Mouse (Mus musculus): ENCODE measurements at regions not wholly inside any gene's neighbourhood (a gene's known extent, or its start where the extent isn't known, plus 50 kb on each side); places are given as distances from the start of the nearest gene placed in this dataset.

DNA sequence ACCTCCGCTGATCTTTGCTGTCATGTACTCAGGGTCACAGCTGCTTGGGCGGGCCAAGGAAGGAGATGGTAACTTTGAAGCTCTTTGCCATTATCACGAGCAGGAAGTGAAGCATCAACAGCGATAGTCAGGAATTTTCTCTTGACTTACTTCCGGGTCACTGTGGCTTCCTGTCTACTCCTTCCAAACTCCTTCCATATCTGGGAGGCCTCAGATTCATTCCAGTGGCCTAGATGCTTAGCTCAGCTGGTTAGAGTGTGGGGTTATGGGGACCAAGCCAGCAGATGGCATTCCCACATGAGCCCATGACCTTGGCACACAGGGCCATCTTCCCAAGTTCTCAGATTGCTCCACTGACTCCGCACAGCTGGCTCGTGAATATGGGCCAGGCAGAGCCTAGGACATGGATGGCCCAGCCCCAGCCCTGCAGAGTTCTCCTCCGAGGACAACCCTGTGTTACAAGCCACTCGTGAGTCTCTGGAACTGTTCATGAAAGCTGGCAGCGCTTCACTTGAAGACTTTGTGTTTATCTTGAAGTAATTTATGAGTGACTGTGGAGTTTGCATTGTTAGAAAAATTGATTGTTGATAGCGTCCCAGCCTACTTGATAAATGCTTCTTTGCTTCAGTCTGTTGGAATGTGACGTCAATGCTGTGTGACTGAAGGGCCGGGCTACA lies 133.2 kb downstream of the Slc30a10 start:
- H3K9ac ChIP-seq (ENCODE audit: low read depth, poor library complexity, severe bottlenecking), result no peak overlapping the region
- no peak overlapping the region for H3K27ac ChIP-seq (ENCODE audit: insufficient read depth, low read length)
- no peaks in the 10 kb centered on the region for H3K4me1 ChIP-seq (ENCODE audit: control insufficient read depth, insufficient read depth, low read length)
- TF ChIP-seq POLR2A (IDR thresholded peaks at IDR 0.05; ENCODE audit: insufficient read depth, low read length) (no peak), EP300 (IDR thresholded peaks at IDR 0.05; ENCODE audit: insufficient read depth, low read depth, low read length) (no peak), CTCF (IDR thresholded peaks at IDR 0.05; ENCODE audit: low read depth, low read length) (no peak)
- H3K27me3 ChIP-seq (ENCODE audit: control insufficient read depth, insufficient read depth, low read length, poor library complexity, severe bottlenecking), result no peaks in the 10 kb centered on the region
- no peaks in the 10 kb centered on the region for H3K36me3 ChIP-seq (ENCODE audit: control insufficient read depth, insufficient read depth, low read length, poor library complexity, severe bottlenecking)
- no peak overlapping the region for H3K4me3 ChIP-seq (ENCODE audit: low read depth, low read length)
- H3K9me3 ChIP-seq (replicated peaks; ENCODE audit: control insufficient read depth, insufficient read depth, low read length, poor library complexity, severe bottlenecking), result no peaks in the 10 kb centered on the region; the same call in 1 of the 2 replicates

DNA sequence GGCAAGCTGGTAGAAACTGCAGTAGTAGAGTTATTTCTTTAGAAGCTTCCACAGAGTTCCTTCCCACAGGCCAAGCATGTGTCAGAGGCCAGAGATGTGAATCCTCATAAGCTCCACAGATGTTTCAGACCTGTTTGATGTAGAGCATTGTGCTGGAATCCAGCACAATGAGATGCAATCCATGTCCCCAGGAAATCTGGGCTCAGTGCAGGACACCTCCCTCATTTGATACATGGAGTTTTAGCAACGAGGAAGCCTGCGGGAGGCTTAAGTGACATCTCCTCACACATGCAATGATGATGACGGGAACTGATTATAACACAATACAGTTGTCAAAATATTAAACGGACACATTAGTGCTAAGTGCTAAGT lies 133.7 kb downstream of the Slc30a10 start:
- Histone ChIP-seq H3K27me3 (ENCODE audit: control insufficient read depth, insufficient read depth, low read length, poor library complexity, severe bottlenecking) (no peaks in the 10 kb centered on the region), H3K9ac (ENCODE audit: low read depth, poor library complexity, severe bottlenecking) (no peak overlapping the region), H3K27ac (ENCODE audit: insufficient read depth, low read length) (no peak overlapping the region), H3K4me3 (ENCODE audit: low read depth, low read length) (no peak overlapping the region), H3K4me1 (ENCODE audit: control insufficient read depth, insufficient read depth, low read length) (no peaks in the 10 kb centered on the region), H3K9me3 (replicated peaks; ENCODE audit: control insufficient read depth, insufficient read depth, low read length, poor library complexity, severe bottlenecking) (no peaks in the 10 kb centered on the region; the same call in 1 of the 2 replicates), H3K36me3 (ENCODE audit: control insufficient read depth, insufficient read depth, low read length, poor library complexity, severe bottlenecking) (no peaks in the 10 kb centered on the region)
- TF ChIP-seq CTCF (IDR thresholded peaks at IDR 0.05; ENCODE audit: low read depth, low read length), result no peak
- TF ChIP-seq EP300 (IDR thresholded peaks at IDR 0.05; ENCODE audit: insufficient read depth, low read depth, low read length), result no peak
- no peak for TF ChIP-seq POLR2A (IDR thresholded peaks at IDR 0.05; ENCODE audit: insufficient read depth, low read length)

DNA sequence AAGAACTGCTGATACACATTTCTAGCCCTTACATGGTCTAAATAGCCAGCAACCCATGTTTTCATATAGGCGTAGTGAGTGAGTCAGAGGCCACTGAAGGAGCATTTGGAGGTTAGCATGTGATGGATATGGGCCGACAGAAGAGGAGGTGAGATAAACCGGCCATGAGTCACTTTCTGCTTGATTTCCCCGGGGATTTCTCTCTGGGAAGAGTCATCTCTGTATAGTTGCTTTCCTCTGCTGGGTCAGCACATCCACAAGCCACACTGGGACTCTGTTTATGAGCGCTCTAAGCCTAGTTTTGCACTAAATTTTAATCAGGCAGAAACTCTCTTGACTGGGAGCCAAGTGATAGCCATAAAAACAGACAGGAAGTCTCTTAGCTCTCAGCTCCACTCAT lies 142.2 kb downstream of the Slc30a10 start:
- no peaks in the 10 kb centered on the region for H3K27me3 ChIP-seq (ENCODE audit: control insufficient read depth, insufficient read depth, low read length, poor library complexity, severe bottlenecking)
- H3K9me3 ChIP-seq (replicated peaks; ENCODE audit: control insufficient read depth, insufficient read depth, low read length, poor library complexity, severe bottlenecking), result no peaks in the 10 kb centered on the region
- TF ChIP-seq CTCF (IDR thresholded peaks at IDR 0.05; ENCODE audit: low read depth, low read length) (no peak), POLR2A (IDR thresholded peaks at IDR 0.05; ENCODE audit: insufficient read depth, low read length) (no peak), EP300 (IDR thresholded peaks at IDR 0.05; ENCODE audit: insufficient read depth, low read depth, low read length) (no peak)
- no peaks in the 10 kb centered on the region for H3K4me1 ChIP-seq (ENCODE audit: control insufficient read depth, insufficient read depth, low read length)
- H3K4me3 ChIP-seq (ENCODE audit: low read depth, low read length), result no peak overlapping the region
- H3K27ac ChIP-seq (ENCODE audit: insufficient read depth, low read length), result no peak overlapping the region
- no peaks in the 10 kb centered on the region for H3K36me3 ChIP-seq (ENCODE audit: control insufficient read depth, insufficient read depth, low read length, poor library complexity, severe bottlenecking)
- no peak overlapping the region for H3K9ac ChIP-seq (ENCODE audit: low read depth, poor library complexity, severe bottlenecking)

DNA sequence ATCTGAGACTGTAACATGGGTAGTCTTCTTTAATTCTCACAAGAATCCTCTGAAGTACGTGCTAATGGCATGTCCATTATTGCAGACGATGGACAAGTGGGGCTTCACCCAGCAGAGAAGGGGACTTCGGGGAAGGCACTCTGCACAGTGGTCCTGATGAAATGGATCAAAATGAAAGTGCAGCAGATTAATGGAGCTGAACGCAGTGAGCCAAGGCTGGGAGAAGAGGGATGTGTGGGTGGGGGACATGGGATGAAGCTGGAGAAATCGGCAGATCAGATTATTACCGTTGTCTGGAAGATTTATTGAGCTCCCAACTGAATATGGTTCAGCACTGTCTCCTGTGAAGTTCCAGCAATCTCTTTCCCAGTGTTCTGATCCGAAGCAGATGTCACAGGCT lies 143.9 kb downstream of the Slc30a10 start:
- no peak for TF ChIP-seq POLR2A (IDR thresholded peaks at IDR 0.05; ENCODE audit: insufficient read depth, low read length)
- no peak for TF ChIP-seq EP300 (IDR thresholded peaks at IDR 0.05; ENCODE audit: insufficient read depth, low read depth, low read length)
- no peak for TF ChIP-seq CTCF (IDR thresholded peaks at IDR 0.05; ENCODE audit: low read depth, low read length)
- Histone ChIP-seq H3K9me3 (replicated peaks; ENCODE audit: control insufficient read depth, insufficient read depth, low read length, poor library complexity, severe bottlenecking) (no peaks in the 10 kb centered on the region), H3K4me3 (ENCODE audit: low read depth, low read length) (no peak overlapping the region), H3K36me3 (ENCODE audit: control insufficient read depth, insufficient read depth, low read length, poor library complexity, severe bottlenecking) (no peaks in the 10 kb centered on the region), H3K4me1 (ENCODE audit: control insufficient read depth, insufficient read depth, low read length) (no peaks in the 10 kb centered on the region), H3K9ac (ENCODE audit: low read depth, poor library complexity, severe bottlenecking) (no peak overlapping the region), H3K27ac (ENCODE audit: insufficient read depth, low read length) (no peak overlapping the region), H3K27me3 (ENCODE audit: control insufficient read depth, insufficient read depth, low read length, poor library complexity, severe bottlenecking) (no peaks in the 10 kb centered on the region)

DNA sequence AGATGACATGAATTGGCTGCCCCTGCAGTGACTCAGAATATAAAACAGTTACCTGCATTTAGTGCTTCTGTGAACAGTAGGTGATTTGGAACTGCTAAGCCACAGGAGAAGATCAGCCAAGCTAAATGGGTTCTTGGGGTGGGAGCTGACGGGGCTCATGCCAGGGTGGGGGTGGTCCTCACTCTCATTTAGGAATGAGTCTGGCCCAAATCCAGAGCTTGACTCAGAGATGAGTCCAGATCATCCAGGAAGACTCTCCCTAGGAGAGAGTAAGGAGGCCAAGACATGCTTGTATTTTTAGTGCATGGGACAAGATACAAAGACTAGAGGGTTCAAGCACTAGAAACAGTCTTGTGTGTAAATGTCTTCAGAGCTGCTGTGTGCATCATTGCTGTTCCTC lies 146.5 kb downstream of the Slc30a10 start:
- no peaks in the 10 kb centered on the region for H3K9me3 ChIP-seq (replicated peaks; ENCODE audit: control insufficient read depth, insufficient read depth, low read length, poor library complexity, severe bottlenecking)
- H3K4me3 ChIP-seq (ENCODE audit: low read depth, low read length), result no peak overlapping the region
- TF ChIP-seq EP300 (IDR thresholded peaks at IDR 0.05; ENCODE audit: insufficient read depth, low read depth, low read length), result no peak
- no peak for TF ChIP-seq POLR2A (IDR thresholded peaks at IDR 0.05; ENCODE audit: insufficient read depth, low read length)
- TF ChIP-seq CTCF (IDR thresholded peaks at IDR 0.05; ENCODE audit: low read depth, low read length), result no peak
- no peak overlapping the region for H3K27ac ChIP-seq (ENCODE audit: insufficient read depth, low read length)
- H3K4me1 ChIP-seq (ENCODE audit: control insufficient read depth, insufficient read depth, low read length), result no peaks in the 10 kb centered on the region
- no peaks in the 10 kb centered on the region for H3K27me3 ChIP-seq (ENCODE audit: control insufficient read depth, insufficient read depth, low read length, poor library complexity, severe bottlenecking)
- H3K36me3 ChIP-seq (ENCODE audit: control insufficient read depth, insufficient read depth, low read length, poor library complexity, severe bottlenecking), result no peaks in the 10 kb centered on the region
- H3K9ac ChIP-seq (ENCODE audit: low read depth, poor library complexity, severe bottlenecking), result no peak overlapping the region

DNA sequence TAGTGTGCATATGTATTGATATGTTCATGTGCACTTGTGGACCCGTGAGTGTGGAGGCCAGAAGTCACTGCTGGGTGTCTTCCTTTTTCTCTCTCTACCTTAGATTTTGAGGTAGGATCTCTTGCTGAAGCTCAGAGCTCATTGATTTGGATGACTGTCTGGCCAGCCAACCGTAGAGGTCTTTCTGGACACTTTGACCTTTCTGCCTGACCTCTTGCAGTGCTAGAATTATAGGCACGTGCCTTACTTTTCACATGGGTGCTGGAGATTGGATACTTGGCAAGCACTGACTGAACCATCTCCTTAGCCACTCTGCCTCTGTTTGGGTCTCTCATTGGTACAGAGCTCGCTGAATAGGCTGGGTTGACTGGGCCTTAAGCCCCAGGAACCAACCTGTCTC lies 151.3 kb downstream of the Slc30a10 start:
- no peaks in the 10 kb centered on the region for H3K27me3 ChIP-seq (ENCODE audit: control insufficient read depth, insufficient read depth, low read length, poor library complexity, severe bottlenecking)
- H3K9ac ChIP-seq (ENCODE audit: low read depth, poor library complexity, severe bottlenecking), result no peak overlapping the region
- H3K36me3 ChIP-seq (ENCODE audit: control insufficient read depth, insufficient read depth, low read length, poor library complexity, severe bottlenecking), result no peaks in the 10 kb centered on the region
- H3K4me1 ChIP-seq (ENCODE audit: control insufficient read depth, insufficient read depth, low read length), result no peaks in the 10 kb centered on the region
- no peaks in the 10 kb centered on the region for H3K9me3 ChIP-seq (replicated peaks; ENCODE audit: control insufficient read depth, insufficient read depth, low read length, poor library complexity, severe bottlenecking)
- no peak overlapping the region for H3K27ac ChIP-seq (ENCODE audit: insufficient read depth, low read length)
- H3K4me3 ChIP-seq (ENCODE audit: low read depth, low read length), result no peak overlapping the region
- TF ChIP-seq EP300 (IDR thresholded peaks at IDR 0.05; ENCODE audit: insufficient read depth, low read depth, low read length), result no peak
- no peak for TF ChIP-seq POLR2A (IDR thresholded peaks at IDR 0.05; ENCODE audit: insufficient read depth, low read length)
- TF ChIP-seq CTCF (IDR thresholded peaks at IDR 0.05; ENCODE audit: low read depth, low read length), result no peak

Data from ES-Bruce4 (cell line).